Mouse (Mus musculus) MEL (cell line): Measurements from ENCODE around the gene Angptl4. TPM values are rescaled to one million over a fixed set of nuclear protein-coding genes. Genes with fewer than 3 reads are reported as not detected.

Experiments
- DNase-seq: peaks from one replicate; pipeline ENCODE4 v3.0.0; 2011; ENCODE audit warnings: low read depth, low spot score
- H3K27ac ChIP-seq: 2 replicates; pipeline ENCODE4 v1.5.1; 2012; ENCODE audit warnings: low read depth, mild to moderate bottlenecking, control low read depth, low read length, moderate library complexity; ENCODE audit not compliant: control insufficient read depth
- H3K27me3 ChIP-seq, 2 experiments: fragments of 150-350 bp in 1 of 2; sonication (generic) in 1 of 2; 2 replicates each; pipeline ENCODE4 v1.6.1; 2012; ENCODE audit warnings: low read length in 2 of 2, mild to moderate bottlenecking in 2 of 2, improper control_type of control experiment in 1 of 2, moderate library complexity in 1 of 2; ENCODE audit not compliant: insufficient read depth in 2 of 2, control insufficient read depth in 1 of 2
- H3K36me3 ChIP-seq, 2 experiments: 2 replicates each; pipeline ENCODE4 v1.6.1; 2012 to 2014; ENCODE audit warnings: low read length in 2 of 2, improper control_type of control experiment in 1 of 2, inconsistent platforms in 1 of 2, mild to moderate bottlenecking in 1 of 2; ENCODE audit not compliant: insufficient read depth in 2 of 2, control insufficient read depth in 1 of 2
- H3K4me1 ChIP-seq, 2 experiments: fragments of 150-350 bp in 1 of 2; sonication (generic) in 1 of 2; 2 replicates each; pipeline ENCODE4 v1.6.1; 2012; ENCODE audit warnings: low read length in 2 of 2, improper control_type of control experiment in 1 of 2, mild to moderate bottlenecking in 1 of 2; ENCODE audit not compliant: insufficient read depth in 2 of 2, control insufficient read depth in 1 of 2
- H3K4me3 ChIP-seq, 2 experiments: fragments of 150-350 bp in 1 of 2; sonication (generic) in 1 of 2; 2 replicates each; pipeline ENCODE4 v1.5.1; 2012; ENCODE audit warnings: low read depth in 2 of 2, low read length in 2 of 2, mild to moderate bottlenecking in 2 of 2, moderate library complexity in 2 of 2, control low read depth in 1 of 2, improper control_type of control experiment in 1 of 2; ENCODE audit not compliant: control insufficient read depth in 1 of 2, insufficient read depth in 1 of 2
- H3K79me2 ChIP-seq: 2 replicates; pipeline ENCODE4 v1.6.1; 2012; ENCODE audit warnings: mild to moderate bottlenecking, low read length, moderate library complexity; ENCODE audit not compliant: control insufficient read depth, poor library complexity, insufficient read depth
- H3K9ac ChIP-seq: 2 replicates; pipeline ENCODE4 v1.6.1; 2012; ENCODE audit warnings: low read depth, mild to moderate bottlenecking, control low read depth, low read length, moderate library complexity; ENCODE audit not compliant: control insufficient read depth, poor library complexity, severe bottlenecking
- H3K9me3 ChIP-seq: fragments of 150-350 bp; sonication (generic); replicated peaks from 2 replicates; pipeline ENCODE4 v1.6.1; 2012; ENCODE audit warnings: mild to moderate bottlenecking, low read length, improper control_type of control experiment, moderate library complexity; ENCODE audit not compliant: insufficient read depth
- BHLHE40 ChIP-seq: IDR thresholded peaks from 2 replicates; pipeline ENCODE4 v1.6.1; 2012; ENCODE audit warnings: low read depth, mild to moderate bottlenecking, inconsistent platforms, low read length, improper control_type of control experiment, borderline replicate concordance
- CHD1 ChIP-seq: IDR thresholded peaks from 2 replicates; pipeline ENCODE4 v1.6.1; 2012; ENCODE audit warnings: low read depth, mild to moderate bottlenecking, inconsistent platforms, low read length, improper control_type of control experiment
- CHD2 ChIP-seq: IDR thresholded peaks from 2 replicates; pipeline ENCODE4 v1.6.1; 2011; ENCODE audit warnings: low read length, improper control_type of control experiment
- E2F4 ChIP-seq: IDR thresholded peaks from 2 replicates; pipeline ENCODE4 v1.6.1; 2011; ENCODE audit warnings: low read depth, low read length, improper control_type of control experiment, borderline replicate concordance
- ELF1 ChIP-seq: IDR thresholded peaks from 2 replicates; pipeline ENCODE4 v1.6.1; 2014; ENCODE audit warnings: low read depth, mild to moderate bottlenecking, inconsistent platforms, low read length, improper control_type of control experiment, moderate library complexity
- EP300 ChIP-seq, 2 experiments: IDR thresholded peaks; 2 replicates each; pipeline ENCODE4 v1.6.1; 2011; ENCODE audit warnings: improper control_type of control experiment in 2 of 2, low read length in 2 of 2, low read depth in 1 of 2, mild to moderate bottlenecking in 1 of 2
- GABPA ChIP-seq: IDR thresholded peaks from 2 replicates; pipeline ENCODE4 v1.6.1; 2012; ENCODE audit warnings: low read depth, mild to moderate bottlenecking, inconsistent platforms, low read length, improper control_type of control experiment, moderate library complexity
- JUND ChIP-seq: IDR thresholded peaks from 2 replicates; pipeline ENCODE4 v1.6.1; 2011; ENCODE audit warnings: low read depth, mild to moderate bottlenecking, improper control_type of control experiment, low read length
- KAT2A ChIP-seq: conservative IDR thresholded peaks from 2 replicates; pipeline ENCODE4 v1.6.1; 2012; ENCODE audit warnings: low read depth, low read length, improper control_type of control experiment, inconsistent platforms
- MAZ ChIP-seq: IDR thresholded peaks from 2 replicates; pipeline ENCODE4 v1.6.1; 2012; ENCODE audit warnings: low read depth, mild to moderate bottlenecking, inconsistent platforms, low read length, improper control_type of control experiment
- MEF2A ChIP-seq: IDR thresholded peaks from 2 replicates; pipeline ENCODE4 v1.6.1; 2014; ENCODE audit warnings: low read depth, mild to moderate bottlenecking, inconsistent platforms, low read length, improper control_type of control experiment; ENCODE audit not compliant: poor library complexity, insufficient replicate concordance, severe bottlenecking; ENCODE audit errors: extremely low read depth
- MYC ChIP-seq: IDR thresholded peaks from 2 replicates; pipeline ENCODE4 v1.6.1; 2011; ENCODE audit warnings: low read depth, mild to moderate bottlenecking, low read length, improper control_type of control experiment, moderate library complexity
- NELFE ChIP-seq: IDR thresholded peaks from 2 replicates; pipeline ENCODE4 v1.6.1; 2011; ENCODE audit warnings: low read depth, low read length, improper control_type of control experiment
- POLR2AphosphoS5 ChIP-seq: IDR thresholded peaks from 2 replicates; pipeline ENCODE4 v1.6.1; 2012; ENCODE audit warnings: low read depth, borderline replicate concordance, mild to moderate bottlenecking, inconsistent platforms, low read length, moderate library complexity, mixed read lengths
- SIN3A ChIP-seq: IDR thresholded peaks from 2 replicates; pipeline ENCODE4 v1.6.1; 2012; ENCODE audit warnings: low read length, improper control_type of control experiment, inconsistent platforms
- TCF12 ChIP-seq: IDR thresholded peaks from 2 replicates; pipeline ENCODE4 v1.6.1; 2014; ENCODE audit warnings: low read depth, mild to moderate bottlenecking, inconsistent platforms, low read length, improper control_type of control experiment, moderate library complexity
- ZC3H11A ChIP-seq: IDR thresholded peaks from 2 replicates; pipeline ENCODE4 v1.6.1; 2012; ENCODE audit warnings: low read depth, mild to moderate bottlenecking, inconsistent platforms, low read length, improper control_type of control experiment
- ZKSCAN1 ChIP-seq: IDR thresholded peaks from 2 replicates; pipeline ENCODE4 v1.6.1; 2012; ENCODE audit warnings: low read depth, mild to moderate bottlenecking, inconsistent platforms, low read length, improper control_type of control experiment, moderate library complexity
- ZMIZ1 ChIP-seq: IDR thresholded peaks from 2 replicates; pipeline ENCODE4 v1.6.1; 2012; ENCODE audit warnings: low read depth, mild to moderate bottlenecking, inconsistent platforms, low read length, improper control_type of control experiment, moderate library complexity
- ZNF384 ChIP-seq: IDR thresholded peaks from 2 replicates; pipeline ENCODE4 v1.6.1; 2012; ENCODE audit warnings: low read depth, mild to moderate bottlenecking, inconsistent platforms, low read length, improper control_type of control experiment
- polyA plus RNA-seq, 2 experiments: library from polyadenylated mRNA; stranded (reverse) in 1 of 2; unstranded in 1 of 2; fragments of >175 nt in 1 of 2; fragments of >200 nt in 1 of 2; gene quantifications; 2 replicates each; pipeline versions ENCODE4 v1.2.1 to v1.2.4; 2012; ENCODE audit warnings: low replicate concordance in 2 of 2, low read depth in 1 of 2; ENCODE audit not compliant: insufficient read length in 2 of 2, insufficient read depth in 1 of 2, missing spikeins in 1 of 2
- total RNA-seq: library from RNA; depleted of rRNA; stranded (reverse); fragments of 300-350 nt; gene quantifications from 2 replicates; pipeline ENCODE4 v1.2.3, GENCODE M21; 2012

Gene Angptl4
- total and polyA plus RNA-seq, 3 experiments = 13.5 to 15.8 TPM; not detected in 1

- H3K4me3 ChIP-seq = no peak overlapping the region
- H3K9ac ChIP-seq = no peak overlapping the region
- H3K36me3 ChIP-seq = peaks cover 0 to 8% of the 10 kb centered on the region in 2 experiments; a peak in 2 of 4 replicates
- no peak overlapping the region for H3K27ac ChIP-seq
- TF ChIP-seq SIN3A (no peak), BHLHE40 (no peak), KAT2A (no peak), ZMIZ1 (no peak), EP300 (IDR thresholded peaks at IDR 0.05; ENCODE audit: low read depth in 1 of 2, low read length in 2 of 2) (no peak), MEF2A (no peak), ZKSCAN1 (no peak), ELF1 (no peak), POLR2AphosphoS5 (no peak), NELFE (no peak), JUND (no peak), MYC (no peak), GABPA (no peak), CHD1 (no peak), MAZ (no peak), ZNF384 (no peak)
- no peaks in the 10 kb centered on the region for H3K27me3 ChIP-seq
- no peaks in the 10 kb centered on the region for H3K79me2 ChIP-seq
- no peaks in the 10 kb centered on the region for H3K9me3 ChIP-seq
- no peak for DNase-seq
- peaks cover 0 to 9% of the 10 kb centered on the region in 2 experiments; a peak in 2 of 4 replicates for H3K4me1 ChIP-seq
Observed at GRCm38 (mm10) chr17:33774573-33775155, 7.0 kb downstream of the Angptl4 start.

- Histone ChIP-seq H3K27me3 (no peaks in the 10 kb centered on the region), H3K4me1 (peaks cover 0 to 3% of the 10 kb centered on the region in 2 experiments; a peak in 2 of 4 replicates), H3K27ac (no peak overlapping the region), H3K9me3 (no peaks in the 10 kb centered on the region), H3K79me2 (no peaks in the 10 kb centered on the region), H3K4me3 (no peak overlapping the region), H3K36me3 (peaks cover 0 to 3% of the 10 kb centered on the region in 2 experiments; a peak in 1 of 4 replicates), H3K9ac (no peak overlapping the region)
- DNase-seq = no peak
- TF ChIP-seq ZC3H11A (no peak), ZNF384 (no peak), JUND (no peak), E2F4 (no peak), KAT2A (no peak), TCF12 (no peak), BHLHE40 (no peak), CHD2 (no peak), POLR2AphosphoS5 (no peak)
Observed at GRCm38 (mm10) chr17:33773871-33774572, 7.6 kb downstream of the Angptl4 start.
